Mouse (Mus musculus): Measurements from ENCODE around the gene Tmf1.

Tmf1 gene

DNA sequence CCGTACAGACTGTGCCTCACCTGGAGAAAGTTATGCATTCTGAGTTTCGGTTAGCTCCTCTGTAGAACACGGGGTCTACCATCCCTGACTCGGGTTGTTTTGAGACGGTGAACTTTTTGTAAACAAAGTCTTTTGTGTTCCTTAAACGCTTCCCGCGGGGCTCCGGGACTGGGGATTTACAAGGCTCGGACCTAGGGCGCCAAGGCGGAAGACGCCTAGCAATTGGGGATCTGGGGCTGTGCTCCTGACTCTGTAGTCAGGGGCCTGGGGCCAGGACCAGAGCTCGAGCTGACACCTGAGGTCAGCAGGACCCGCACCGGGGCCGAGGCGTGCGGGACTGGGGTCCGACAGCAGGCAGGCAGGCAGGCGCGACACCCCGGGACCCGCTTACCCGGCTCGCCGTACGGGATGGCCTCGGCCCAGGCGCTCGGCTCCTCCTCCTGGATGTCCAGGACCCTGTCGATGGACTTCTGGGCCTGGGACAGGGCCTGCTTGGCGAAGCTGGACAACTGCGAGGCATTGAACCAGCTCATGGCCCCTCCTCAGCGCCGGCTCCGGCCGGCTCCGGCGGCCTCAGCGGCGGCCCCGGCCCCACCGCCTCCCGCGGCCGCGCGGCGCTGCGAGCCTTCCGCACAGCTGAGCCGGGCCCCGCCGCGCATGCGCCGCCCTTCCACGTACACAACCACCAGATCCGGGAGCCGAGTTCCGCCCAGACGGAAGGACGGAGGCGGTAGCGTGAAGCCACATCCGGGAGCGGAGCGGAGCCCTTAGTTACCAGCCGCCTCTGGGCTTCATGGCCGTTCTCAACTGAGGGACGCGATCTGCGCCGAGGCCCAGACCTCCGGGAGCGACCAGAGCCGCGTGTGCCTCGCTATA lies at the start of gene Tmf1:
Tmf1 (minus strand) TSS at position 632 of the 876 bp plus-strand sequence.
- DNase-seq (ENCODE audit: low spot score in 2 of 2) = peak; percentile 90 to 97

DNA sequence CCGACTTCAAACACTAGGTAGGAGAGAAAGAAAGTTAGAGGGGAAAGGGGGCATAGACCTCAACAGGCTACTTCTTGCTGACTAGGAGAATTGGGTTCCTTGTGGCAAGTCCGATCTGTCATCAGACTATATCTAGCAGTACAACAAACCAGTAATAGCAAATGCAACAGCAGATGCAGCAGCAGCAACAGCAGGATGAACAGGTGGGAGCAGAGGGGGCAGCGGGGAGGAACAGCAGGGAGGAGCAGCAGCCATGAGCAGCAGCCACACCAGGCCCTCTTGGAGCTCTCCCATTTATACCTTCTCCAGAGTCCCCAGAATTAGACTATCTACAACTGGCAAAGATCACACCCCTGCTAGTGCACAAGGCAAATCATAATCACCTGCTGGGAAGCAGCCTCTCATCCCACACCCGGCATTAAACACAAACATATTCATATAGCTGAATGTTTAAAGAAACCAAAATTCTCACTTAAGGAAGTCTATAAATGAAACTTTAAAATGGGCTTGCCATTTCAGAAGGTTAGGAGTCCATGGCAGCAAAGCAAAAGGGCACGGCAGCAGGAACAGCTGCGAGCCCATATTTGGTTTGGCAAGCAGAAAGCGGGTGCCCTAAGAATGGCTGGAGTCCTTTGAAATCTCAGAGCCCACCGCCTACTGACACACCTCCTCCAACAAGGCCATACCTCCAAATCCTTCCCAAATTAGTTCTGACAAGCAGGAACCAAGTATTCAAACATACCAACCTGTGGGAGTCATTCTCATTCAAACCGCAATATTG lies 48.3 kb upstream of the Tmf1 start:
- no peak for DNase-seq (ENCODE audit: low spot score in 2 of 2)

DNA sequence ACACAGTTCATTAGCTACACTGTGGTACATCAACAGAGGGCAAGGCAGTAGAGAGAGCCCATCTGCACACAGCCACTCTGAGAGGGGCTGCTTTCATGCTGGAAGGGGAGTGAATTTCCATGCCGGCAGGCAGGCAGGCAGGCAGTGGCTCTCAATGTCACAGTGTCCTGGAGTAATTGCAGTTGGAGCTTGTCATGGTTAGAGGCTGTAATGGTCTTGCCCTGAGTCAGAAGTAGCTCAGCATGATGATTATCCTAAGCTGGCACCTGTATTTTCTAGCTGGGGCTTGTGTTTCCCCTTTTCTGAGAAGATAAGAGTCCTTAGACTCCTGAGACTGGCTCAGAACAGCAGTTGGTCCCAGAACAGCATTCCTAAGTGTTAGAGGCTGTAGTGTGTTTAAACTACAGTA lies 47.2 kb upstream of the Tmf1 start:
- no peak for DNase-seq (ENCODE audit: low spot score in 2 of 2)

DNA sequence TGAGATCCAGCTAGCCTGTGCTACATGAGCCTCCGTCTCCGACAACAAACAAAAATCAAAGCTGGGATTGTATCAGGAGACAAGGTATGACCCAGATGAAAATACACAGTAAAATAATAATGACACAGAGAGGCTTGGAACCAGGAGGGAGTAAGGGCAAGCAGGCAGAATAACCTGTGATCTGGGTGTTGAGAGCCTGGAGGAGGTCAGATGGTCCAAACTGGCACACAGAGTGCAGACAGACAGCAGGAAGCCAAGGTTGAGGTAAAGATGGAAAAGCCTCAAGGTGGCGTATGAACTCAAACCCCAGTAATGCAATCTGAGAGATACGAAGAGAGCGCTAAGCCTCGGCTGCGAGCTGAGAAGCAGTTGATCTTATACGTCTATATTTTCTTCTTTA lies 45.6 kb upstream of the Tmf1 start:
- no peak for DNase-seq (ENCODE audit: low spot score in 2 of 2)

DNA sequence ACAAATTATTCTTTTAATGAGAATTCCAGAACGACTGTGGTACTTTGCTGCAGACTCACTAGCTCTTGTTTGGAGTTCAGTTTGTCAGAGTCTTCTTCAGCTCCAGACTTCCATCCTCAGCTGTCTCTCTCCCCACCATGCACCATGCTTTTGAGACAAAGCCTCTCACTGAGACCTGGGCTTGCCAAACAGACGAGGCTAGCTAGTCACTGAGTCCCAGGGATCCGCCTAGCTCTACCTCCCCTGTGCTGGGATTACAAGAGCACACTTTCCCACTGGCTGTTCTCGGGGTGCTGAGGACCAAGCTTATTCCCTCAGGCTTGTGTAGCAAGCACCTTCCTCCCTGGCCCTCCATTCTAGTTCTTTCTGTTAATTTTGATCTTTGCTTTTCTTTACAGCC lies 44.6 kb upstream of the Tmf1 start:
- DNase-seq (ENCODE audit: low spot score in 2 of 2) = no peak

DNA sequence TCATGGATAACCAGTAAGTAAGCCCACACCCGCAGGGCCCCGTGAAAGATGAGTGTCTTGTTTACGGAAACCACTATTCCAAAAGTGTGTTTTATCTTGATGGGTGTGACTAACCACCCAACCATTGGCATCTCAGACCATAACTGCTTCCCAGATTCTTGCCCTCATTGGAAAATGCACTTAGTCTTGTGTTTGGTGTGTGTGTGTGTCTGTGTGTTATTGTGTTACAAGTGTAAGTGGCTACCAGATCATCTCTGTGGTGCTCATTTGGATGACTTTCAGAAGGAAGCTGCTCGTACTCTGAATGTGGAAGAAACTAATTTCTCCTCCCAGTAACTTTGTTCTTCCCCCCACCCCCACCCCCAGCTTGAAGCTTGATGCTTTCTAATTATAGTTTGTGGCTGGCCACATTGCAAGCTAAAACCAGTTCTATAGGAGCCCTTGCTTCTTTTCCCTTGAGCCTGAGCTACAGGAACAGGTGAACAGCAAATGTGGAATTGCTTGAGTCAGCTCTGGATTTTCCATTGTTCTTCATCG lies 44.1 kb upstream of the Tmf1 start:
- DNase-seq (ENCODE audit: low spot score in 2 of 2) = no peak

DNA sequence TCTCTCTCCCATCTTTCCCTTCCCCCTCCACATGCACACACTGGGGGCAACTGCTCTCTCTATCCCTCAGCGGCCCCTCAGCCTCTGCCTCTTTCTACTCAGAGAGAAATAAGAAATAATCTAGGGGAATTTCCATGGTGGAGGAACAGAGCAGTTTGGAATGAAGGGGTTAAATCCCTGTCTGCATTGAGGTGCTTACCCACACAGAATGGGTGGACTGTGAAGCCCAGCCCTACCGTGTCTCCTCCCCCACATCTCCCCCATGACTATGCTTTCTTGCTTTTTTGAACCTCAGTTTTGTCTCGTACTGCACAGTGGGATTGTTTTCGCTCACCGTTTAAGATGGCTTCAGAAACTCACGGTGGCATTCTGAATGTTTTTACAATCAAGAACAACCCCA lies 43.4 kb upstream of the Tmf1 start:
- no peak for DNase-seq (ENCODE audit: low spot score in 2 of 2)

DNA sequence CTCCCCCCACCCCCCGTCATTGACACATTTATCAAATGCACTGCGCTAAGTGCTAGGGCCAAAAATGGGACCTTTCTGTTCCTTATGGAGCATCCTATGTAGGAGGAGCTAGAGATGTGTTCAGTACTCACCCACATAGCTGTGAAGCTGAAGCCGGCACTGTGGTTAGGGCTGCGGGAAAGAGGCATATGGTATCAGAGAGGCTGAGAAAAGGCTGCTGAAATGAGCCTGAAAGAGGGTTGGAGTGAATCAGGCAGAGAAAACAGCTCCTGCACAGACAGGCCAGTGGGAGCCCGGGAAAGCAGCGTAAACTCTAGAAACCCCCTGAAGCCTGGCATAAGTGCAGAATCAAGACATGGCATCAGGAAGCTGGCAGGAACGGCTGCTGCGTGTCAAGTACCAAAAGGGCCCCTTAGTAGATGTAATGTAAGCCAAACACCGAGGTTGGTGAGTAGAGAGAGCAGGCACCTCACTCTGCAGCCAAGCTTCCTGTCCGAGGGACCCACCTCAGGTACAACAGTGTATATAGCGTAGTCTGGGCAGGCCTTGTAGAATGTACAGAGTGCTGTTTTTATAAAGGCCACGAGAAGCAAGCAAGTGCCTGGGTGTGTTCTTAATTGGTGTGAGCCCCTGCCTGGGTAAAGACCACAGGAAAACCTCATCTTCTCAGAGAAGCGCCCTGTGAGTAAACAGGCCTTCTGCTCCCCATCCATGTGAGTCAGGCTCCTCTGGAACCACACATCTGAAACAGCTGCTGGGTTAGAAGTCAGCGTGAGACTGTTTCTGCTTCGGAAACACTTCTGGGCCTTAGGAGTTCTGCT lies 42.5 kb upstream of the Tmf1 start:
- DNase-seq (ENCODE audit: low spot score in 2 of 2) = no peak

DNA sequence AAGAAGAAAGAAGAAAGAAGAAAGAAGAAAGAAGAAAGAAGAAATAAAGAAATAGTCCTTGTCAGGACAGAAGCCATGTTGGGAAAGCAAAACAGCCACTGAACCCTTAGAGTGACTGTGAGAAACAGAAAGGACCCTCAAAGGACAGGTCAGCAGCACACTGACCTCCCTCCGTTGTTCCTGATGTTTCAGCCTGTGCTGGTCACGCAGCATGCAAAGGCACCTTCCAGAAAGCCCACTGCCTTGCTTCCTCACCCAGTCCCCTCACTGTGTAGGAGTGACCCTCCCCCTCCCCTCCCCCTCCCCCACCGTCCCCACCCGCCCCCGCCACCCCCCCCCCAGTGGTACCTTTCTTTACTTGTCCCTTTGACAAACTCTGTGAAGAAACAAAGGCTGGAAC lies 41.8 kb upstream of the Tmf1 start:
- no peak for DNase-seq (ENCODE audit: low spot score in 2 of 2)

DNA sequence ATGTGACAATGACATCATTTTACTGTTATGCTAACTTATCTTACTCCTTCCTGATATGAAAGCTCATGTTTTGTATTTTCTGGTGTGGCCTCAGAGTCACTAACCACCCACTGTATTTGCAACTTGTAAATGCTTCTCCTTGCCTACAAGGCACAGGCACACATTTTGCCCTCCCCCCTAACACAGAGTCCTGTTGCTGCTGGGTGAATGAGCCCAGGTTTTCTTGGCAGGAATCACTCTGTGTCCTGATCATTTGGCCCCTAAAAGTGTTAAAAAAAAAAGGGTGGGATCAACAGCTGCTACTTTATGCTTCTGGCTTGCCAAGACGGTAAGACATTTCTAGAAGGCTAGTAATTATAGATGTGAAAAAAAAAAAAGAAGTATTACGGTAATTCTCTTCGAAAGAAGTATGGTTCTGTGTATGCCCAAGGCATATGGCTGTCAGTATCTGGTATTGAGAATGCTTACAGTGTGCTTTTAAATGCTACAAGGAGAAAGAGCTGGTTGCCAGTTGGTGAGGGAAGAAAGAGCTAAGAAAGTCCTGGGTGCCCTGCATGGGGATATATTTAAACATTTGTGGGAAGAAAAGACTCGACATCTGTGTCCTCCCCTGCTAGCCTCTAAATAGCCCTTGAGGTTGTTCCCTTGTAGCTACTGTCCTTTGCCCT lies 37.4 kb upstream of the Tmf1 start:
- no peak for DNase-seq (ENCODE audit: low spot score in 2 of 2)

DNA sequence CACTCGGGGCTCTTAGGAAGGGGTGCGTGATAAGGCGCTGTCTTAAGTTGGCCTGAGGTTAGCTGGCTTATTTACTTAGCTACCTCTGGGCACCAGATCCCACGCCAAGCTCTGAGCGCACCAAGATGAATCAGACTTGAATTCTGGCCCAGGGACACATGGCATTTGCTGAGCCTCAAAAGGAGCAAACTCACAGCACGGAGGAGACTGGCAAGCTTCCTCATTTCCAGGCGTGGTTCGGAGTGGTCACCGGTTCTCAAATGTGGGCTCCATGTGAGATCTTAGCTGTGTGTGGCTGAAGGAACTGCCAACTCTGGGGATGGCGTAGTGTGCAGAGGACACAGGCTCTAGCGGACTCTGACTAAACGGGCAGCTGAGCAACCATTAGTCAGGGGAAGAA lies 33.1 kb upstream of the Tmf1 start:
- DNase-seq (ENCODE audit: low spot score in 2 of 2) = peak; percentile 51

DNA sequence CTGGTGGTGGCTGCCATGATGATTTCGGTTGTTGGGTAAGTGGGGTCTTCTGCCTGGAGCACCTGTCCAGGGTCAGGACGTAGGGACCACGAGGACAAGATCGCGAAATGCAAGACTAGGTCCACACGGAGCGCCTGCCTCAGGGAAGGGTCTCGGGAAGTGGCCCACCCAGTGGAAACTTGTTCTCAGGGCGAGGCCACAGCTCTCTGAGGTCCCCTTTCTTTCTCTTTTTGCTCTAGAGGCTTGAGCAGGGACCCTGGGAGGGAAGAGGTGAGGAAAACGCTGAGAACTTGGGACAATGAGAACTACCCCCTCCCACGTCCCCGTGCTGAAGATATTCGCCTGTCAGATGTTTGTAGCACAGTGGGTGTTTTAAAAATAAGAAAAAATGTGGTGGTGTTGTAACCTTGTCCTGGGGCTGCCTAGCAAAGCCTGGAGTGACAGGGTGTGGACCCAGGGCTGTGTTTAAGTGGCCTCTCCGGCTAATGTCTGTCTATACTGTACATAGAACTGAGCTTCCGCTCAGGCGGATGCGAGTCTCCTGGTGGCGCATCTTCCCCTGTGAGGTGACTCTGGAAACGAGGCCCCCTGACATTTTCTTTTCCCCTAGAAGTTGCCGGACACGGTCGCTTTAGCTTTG lies 32.2 kb upstream of the Tmf1 start:
- DNase-seq (ENCODE audit: low spot score in 2 of 2) = peak; percentile 53 to 74

DNA sequence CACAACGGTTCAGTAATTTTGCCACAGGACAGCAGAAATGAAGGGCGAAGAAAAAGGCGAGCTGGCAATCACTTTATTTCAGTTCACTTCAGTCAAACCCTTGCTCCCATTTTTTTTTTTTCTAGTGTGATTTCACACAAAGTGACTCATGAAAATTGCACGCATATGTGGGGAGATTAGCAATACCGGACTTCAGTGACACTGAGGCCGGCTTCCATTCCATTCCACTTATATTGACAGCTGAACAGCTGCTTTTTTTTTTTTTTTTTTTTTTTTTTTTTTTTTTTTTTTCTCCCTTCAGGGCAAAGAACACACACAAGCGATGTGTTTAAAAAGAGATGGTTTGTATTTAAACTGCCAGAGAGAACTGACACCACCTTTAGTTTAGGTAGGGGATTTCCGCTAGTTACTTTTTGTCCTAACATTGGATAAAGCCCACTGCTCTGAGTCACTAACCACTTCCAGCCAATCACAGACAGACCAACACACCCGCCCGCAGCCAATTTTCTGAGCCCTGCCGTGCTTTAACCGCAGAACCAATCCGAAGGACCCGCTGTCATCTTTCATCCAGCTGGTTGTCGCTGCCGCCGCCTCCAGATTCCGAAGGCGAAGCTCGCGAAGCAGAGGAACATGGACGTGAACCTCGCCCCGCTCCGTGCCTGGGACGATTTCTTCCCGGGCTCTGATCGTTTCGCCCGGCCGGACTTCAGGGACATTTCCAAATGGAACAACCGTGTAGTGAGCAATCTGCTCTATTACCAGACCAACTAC lies 31.5 kb upstream of the Tmf1 start, which contains the start of gene Arl6ip5:
Arl6ip5 (plus strand) TSS at position 499 of the 771 bp plus-strand sequence.
- DNase-seq (ENCODE audit: low spot score in 2 of 2) = peak in 1 of 2 experiments; percentile 90

DNA sequence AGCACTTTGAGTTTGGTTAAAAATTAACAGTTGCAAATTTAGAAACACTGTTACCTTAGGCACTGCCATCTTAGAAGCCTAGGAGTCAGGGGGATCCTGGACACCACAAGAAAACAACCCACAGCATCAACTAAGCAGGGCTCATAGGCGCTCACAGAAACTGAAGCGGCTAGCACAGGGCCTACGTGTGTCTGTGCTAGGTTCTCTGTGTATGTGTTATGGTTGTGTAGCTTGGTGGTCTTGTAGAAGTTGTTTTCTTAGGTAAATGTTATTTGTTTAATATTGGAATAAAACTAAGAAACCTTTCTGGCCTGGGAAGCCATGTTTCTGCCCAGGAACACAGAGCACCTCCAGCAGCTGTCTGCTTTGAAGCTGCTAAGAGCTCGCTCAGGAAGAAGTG lies 30.8 kb upstream of the Tmf1 start:
- no peak for DNase-seq (ENCODE audit: low spot score in 2 of 2)

DNA sequence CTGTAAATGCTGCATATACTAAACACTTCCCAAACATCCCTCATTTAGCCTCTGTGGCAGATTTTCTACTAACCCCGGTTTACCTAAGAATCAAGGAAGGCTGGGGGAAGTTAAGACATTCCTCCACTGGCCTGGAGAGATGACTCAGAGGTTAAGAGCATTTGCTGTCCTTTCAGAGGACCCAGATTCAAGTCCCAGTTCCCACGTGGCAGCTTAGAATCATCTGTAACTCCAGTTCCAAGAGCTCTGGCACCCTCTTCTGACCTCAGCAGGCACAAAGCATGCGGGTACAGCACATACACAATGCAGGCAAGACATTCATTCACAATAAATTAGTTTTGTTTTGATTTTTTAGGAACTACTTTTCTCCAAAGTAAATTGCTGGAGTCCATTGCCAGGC lies 30.3 kb upstream of the Tmf1 start:
- DNase-seq (ENCODE audit: low spot score in 2 of 2) = no peak

DNA sequence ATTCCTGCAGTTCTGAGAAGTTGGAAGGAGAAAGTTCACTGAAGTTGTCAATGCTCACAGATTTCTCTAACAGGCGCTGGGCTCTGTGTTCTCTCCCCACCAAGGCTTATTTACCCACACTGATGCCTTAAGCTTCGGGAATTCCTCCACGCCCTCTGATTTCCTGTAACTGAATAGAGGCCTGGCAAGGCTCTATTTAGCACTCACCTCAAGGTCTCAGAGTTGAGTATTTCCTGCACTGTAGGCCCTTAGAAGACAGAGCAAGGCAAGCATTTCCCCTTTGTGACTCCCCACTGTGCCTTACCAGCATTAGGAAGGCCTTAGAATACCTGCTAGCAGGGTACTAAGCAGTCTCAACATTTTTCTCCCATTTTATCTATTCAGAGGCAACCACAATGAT lies 29.5 kb upstream of the Tmf1 start:
- DNase-seq (ENCODE audit: low spot score in 2 of 2) = no peak

DNA sequence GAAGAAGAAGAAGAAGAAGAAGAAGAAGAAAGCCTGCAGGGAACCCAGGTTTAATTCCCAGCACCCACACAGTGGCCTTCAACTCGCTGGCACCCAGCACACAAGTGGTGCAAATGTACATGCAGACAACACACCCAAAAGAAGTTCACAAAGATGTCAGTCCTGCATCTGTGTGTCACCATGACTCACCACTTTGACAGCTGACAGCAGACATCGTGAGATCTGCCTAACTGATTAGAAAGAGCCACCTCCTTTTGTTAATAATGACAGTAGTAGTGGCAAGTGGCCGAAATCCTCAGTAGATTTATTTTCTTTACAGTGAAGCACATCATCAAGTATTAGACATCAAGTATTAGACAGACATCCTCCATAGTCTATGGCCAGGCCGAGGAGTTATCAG lies 28.2 kb upstream of the Tmf1 start:
- no peak for DNase-seq (ENCODE audit: low spot score in 2 of 2)

DNA sequence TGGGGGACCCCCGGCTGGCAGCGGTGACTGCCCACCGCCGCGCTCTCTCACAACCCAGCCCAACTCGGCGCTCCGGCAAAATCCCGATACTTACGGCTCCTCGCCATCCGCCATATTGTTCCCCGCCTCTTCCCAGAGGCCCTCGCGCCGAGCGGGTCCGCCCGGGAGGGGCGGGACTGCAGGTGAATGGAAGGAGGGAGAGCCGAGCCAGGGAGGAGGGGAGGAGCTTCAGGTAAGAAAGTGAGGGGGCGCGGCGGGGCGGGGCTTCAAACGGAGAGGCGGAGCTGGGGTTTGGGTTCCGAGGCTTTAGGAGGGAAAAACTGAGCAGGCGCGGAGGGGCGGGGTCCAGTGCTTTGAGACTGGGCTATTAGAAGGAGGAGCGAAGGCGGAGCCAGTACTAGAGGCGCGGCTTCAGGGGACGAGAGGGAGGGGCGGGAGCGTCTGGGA lies 26.5 kb upstream of the Tmf1 start, which contains the start of gene Uba3:
Uba3 (minus strand) TSS at position 209 of the 447 bp plus-strand sequence.
- peak; percentile 98 to 100 for DNase-seq (ENCODE audit: low spot score in 2 of 2)

DNA sequence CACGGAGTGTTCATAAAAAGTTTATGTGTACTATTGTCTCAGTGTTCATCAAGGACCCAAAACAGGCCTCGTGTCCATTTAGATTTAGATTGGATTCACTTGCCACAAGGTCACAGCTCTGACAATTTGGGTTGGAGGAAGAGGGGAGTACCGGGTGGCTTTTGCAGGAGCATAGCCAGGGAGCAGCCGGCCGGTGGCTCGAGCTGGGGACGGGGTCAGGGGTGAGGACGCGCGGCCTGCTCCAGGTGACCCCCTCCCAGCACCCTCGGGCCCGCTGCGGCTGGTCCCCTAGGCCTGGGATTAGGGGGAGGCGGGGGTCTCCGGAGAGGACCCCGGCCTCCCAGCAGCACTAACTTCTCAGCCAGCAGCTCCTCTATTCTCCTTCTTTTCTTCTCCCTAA lies 26.0 kb upstream of the Tmf1 start:
- DNase-seq (ENCODE audit: low spot score in 2 of 2) = peak in 1 of 2 experiments; percentile 49
